Mouse (Mus musculus): Measurements from ENCODE around the gene Gm1113.

Gene Gm1113

DNA sequence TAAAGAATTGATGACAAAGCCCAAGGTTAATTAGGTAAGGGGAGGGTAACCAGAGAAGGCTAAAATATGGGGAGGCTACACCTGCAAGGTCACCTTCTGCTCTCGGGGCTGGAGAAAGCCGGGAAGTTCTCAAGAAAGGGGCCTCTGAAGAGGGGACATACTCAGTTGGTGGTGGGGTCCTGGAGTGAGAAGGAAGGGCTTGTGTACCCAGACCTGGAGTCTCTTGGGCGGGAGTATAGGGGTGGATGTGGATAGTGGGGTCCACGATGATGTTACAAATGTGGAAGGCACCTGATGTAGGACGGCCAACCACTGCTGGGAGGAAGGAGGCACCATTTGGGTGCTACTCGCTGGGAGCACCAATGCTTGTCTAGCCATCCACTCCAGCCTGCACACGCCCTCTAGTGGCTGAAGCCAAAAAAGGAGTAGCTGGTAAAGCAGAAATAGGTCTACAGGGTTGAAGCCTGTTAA lies 5.9 kb upstream of the Gm1113 start:
- peak; percentile 79 for DNase-seq

DNA sequence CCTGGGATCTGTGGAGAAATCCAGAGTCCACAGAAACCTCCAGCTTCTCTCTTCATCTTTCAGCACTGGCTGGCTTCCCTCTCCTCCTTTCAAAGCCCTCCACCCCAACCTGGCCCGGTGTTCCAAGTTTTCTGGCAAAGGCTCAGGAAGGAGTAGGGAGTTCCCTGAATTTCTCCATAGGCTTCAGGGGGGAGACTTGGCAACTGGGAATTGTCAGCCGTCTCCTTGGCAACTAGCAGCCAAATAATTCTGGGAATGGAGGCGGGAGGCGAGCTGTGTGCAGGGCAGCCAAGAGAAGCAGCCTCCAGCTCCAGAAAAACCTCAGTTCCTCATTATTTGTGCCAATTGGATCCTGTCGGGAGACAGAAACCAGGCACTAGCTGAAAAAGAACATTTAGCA lies 5.5 kb upstream of the Gm1113 start:
- peak; percentile 29 for DNase-seq

DNA sequence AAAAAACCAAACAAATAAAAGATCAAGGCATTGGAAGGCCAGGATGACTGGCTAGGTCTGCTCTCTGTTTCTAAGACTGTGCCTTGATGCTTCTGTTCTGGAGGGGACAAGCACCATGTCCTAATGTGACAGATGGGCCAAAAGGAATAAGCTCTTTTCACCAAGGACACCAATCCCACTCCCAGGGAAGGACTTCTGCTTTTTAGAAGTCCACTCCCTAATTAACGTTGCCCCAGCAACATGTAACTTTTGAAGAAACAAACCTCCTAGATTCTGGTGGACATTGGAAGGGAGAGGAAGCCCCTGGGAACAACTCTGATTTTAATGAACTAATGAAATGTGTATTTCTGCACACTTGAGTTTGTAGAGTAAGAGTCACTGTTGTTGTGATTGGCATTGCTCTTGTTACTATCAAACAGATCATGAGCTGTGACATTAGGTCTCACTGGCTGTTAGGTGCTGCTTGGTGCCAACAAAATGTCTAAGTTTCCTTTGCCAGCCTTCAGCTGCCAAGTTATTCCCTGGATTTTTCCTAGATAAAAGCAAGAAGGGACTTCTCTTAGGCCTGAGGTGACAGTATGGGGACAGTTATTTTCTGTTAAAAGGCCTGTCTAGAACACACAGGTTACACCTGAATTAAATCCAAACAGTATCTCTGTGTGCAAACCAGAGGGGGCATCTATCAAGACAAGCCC lies 4.9 kb upstream of the Gm1113 start:
- no peak for DNase-seq

DNA sequence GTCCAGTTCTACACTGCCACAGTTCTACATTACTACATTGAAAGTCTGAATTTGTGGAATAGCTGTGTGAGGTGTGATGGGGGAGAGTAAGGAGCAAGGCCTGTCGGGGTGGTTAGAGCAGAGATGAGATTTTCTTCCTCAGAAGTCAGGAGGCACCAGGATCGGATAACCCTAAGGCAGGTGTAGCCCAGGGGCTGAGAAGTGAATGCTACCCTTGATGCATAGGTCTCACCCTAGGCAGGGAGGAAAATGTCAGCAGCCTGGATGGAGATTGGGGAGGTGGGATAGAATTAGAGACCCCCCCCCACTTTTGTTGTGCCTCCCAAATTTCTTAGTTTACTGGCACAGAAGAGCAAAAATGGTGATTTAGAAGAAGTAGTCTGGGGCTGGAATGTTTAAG lies 4.2 kb upstream of the Gm1113 start:
- no peak for DNase-seq

DNA sequence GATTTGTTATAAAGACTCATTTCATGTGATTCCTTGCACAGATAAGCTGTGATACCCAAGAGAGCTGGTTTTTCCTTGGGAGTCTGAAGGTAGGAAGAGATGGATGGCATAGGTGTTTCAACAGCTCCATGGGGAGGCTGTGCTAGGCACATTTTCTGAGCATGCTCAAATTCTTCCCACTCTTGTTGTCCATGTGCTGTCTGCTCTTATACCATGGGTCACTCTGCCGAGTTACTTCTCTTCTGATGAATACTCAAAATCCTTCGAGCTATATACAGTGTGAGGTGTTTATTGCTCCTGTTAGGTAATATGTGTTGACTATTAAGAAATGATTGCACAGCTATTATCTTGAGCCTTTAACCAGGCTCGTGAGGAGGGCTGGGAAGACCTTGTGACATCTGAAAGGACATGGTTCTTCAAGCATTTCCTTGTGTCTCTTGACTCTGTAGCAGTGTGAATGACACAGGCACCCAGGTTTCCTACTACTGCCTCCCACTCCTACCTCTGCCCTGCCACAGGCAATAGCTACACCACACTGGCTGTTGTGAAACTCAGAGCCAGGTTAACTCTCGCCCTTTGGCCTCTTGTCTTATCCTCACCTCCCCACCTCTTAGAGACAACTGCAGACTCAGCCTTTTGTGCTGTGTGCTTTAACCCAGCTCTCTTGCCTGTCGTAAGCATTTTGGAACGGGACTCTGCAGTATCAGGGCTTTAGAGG lies 2.7 kb upstream of the Gm1113 start:
- no peak for DNase-seq

DNA sequence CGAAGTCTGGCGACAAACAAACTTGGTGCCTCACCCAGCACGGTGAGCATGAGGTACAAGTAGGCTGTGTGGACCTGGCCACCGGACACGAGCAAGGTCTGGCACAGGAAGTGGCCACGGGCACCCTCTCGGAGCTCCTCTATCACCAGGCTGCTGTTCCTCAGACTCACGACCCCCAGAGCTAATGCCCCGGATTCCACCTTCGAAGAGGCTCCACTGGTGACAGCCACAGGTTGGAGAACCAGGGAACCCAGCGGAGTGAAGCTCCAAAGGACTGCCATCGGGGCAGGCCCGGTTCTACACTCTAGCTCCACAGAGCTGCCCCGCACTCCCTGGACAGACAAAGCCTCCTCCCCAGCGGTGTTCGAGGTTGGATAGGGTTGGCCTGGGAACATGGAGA lies 1.4 kb downstream of the Gm1113 start:
- DNase-seq, result no peak

DNA sequence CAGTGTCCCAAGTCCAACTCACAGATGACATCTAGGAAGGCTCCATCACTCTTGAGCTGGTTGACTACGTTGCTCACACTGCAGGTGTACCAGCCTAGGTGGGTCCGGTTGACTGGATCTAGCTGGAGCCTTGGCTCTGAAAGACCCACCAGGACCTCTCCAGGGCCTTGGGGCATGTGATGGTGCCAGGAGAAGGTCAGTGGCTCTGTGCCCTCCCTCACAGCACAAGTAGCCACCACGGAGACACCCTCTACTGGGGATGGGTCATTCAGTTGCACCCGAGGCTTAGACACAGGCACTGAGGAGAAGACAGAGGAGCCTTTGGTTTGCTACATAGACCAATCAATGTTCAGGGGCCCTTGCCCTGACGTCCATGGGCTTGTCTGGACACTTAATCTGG lies 1.9 kb downstream of the Gm1113 start:
- no peak for DNase-seq

DNA sequence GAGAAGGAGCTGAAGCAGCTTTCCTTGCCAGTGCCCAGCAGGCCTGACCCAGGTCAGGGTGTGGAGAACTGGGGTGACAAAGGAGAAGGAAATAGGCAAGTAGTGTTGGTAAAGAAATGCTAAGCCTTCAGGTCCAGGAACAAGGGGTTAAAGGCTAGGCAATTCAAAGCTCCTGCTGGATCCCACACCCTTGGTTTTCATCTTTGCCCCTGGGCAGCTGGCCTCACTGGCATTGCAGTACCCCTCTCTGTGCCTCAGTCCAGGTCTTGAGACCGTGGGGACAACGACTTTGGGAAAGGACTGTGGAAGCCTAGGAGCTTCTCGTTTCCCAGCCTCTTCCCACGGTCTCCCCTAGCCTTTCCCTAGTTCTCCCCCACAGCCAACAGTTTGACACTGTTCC lies 4.2 kb downstream of the Gm1113 start:
- DNase-seq, result no peak

DNA sequence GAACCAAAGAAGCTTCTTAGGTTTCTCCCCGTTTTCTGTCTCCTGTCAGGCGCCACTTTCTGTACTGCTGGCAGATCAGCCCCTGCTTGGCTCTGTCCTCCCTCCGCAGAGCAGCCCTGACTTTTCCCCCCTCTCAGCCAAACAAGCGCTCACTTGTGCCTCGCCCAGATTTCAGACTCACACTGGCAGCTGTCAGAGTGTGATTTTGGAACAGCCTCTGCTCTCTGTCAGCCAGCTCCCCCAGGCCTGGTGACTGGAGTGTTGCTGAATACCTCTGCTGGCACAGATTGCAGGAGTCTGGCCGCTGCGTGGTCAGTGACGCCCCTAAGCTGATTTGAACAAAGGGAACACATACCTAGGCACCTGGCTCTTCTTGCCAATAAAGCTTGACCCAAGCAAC lies 9.8 kb downstream of the Gm1113 start:
- DNase-seq, result no peak

DNA sequence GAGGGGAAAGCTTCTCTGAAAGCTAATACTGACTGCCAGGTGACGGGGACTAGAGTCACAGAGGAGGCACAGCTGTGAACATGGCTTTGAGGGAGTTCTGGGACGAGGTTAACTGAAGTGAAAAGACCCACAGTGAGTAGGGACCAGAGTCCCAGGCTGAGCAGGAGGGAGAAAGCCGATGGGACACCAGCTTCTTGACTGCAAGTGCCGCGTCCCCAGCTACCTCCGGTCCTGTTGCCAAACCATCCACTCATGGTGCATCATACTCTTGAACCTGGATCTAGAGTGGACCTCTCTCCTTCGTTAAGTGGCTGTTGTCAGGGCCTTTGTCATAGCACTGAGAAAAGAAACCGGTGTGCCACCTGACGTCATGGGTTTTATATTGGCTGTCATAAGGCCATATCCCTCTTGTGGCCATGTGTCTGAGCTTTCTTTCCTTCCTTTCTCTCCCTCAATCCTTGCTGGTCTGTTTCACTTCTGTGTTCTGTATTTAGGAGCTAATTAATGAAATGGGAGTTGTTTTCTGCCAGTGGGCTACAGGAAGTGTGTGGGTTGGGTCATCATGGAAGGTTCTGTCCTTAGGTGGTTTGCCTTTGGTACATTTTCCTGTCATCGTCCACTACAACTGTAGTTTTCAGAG lies 15.6 kb downstream of the Gm1113 start:
- no peak for DNase-seq

DNA sequence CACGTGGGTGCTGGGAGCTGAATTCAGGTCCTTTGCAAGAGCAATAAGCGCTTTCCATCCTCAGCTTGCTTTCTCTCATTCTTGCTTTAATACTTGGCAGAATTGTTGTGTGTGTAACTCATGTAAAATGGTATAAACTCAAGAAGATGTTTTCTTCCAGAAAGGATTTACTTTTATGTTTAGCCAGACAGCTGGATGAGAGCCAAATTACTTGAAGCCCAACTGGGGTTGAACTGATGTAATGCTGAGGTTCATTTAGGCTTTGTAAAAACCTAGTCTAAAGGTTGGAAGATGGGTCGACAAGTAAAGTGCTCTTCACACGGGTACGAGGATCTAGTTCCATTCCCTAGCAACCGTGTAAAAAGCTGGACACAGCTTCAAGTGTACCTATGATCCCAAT lies 18.1 kb downstream of the Gm1113 start:
- no peak for DNase-seq

DNA sequence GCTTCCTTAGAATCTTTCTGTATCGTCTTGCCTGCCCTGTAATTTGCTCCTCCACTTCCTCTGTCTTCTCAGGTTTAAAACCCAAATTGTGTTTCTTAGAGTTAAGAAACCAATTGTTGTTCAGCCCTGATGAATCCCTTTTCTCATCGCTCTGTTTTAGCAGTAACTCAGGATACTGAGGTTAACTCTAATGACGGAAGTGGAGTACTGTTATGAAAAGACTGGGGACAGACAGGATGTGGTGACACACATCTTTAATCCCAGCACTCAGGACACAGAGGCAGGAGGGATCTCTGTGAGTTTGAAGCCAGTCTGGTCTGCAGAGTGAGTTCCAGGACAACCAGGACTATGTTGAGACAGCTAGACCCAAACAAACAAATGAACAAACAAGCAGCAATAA lies 22.6 kb downstream of the Gm1113 start:
- DNase-seq, result no peak

DNA sequence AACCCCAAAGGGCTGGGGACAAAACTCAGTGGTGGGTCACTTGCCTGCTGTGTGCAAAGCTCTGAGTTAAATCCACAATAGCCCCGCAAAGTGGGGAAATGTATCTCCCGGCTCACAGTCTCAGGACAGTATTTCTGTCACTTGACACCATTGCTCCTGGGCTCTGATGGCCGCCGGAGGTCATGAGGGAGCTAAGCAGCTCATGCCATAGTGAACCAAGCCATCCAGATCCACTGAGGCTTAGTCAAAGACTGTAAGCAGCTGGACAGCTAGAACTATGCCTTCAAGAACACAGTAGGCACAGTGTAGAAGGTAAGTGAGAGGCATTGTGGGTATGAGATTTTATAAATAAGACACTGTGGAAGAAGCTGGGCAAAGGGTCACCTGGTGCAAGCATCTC lies 23.1 kb downstream of the Gm1113 start:
- no peak for DNase-seq

DNA sequence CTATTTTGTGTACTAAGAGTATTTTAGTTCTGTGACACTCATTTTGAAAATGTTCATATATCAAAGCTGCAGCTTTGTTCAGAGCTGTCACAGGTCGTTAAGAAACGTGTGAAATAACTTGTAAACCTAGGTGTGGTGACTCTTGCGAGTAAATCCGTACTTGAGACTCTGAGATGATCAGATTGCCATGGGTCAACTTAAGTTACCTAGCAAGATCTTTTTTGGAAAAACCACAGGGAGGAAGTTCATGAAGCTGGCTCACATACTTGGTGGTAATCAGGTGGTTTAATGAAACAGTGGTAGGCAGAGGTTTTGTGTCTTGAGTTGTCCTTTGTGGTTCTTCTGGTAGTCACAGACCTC lies 24.4 kb downstream of the Gm1113 start:
- no peak for DNase-seq

DNA sequence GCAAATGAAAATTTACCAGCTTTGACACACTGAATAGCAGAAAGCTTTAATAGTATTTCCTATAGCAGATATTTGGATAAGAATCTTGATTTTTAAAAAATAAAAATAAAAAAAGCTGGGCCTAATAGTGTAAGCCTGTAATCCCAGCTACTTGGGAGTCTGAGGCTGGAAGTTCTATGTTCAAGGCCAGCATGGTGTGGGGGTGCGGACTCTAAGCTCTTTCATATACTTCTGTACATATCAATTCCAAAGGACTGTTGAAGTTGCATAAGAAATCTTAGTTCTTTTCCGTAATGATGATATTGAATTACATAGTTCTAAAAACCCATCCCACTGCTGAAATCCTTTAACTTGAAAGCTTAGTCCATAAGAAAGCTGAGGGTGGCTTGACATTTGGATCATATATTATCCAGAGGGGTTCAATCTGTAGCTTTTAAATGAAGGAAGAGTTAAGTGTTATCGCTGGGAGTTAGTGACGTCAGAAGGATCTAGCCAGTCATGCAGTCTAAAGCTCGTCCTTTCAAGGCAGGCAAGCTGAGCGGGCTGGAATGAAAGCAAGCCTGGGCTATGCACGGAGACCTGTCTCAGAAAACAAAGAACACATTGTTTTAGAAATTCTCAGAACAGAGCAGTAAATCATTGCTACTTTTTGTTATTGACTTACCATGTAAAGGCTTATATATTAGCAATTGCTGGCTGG lies 24.9 kb downstream of the Gm1113 start:
- no peak for DNase-seq

DNA sequence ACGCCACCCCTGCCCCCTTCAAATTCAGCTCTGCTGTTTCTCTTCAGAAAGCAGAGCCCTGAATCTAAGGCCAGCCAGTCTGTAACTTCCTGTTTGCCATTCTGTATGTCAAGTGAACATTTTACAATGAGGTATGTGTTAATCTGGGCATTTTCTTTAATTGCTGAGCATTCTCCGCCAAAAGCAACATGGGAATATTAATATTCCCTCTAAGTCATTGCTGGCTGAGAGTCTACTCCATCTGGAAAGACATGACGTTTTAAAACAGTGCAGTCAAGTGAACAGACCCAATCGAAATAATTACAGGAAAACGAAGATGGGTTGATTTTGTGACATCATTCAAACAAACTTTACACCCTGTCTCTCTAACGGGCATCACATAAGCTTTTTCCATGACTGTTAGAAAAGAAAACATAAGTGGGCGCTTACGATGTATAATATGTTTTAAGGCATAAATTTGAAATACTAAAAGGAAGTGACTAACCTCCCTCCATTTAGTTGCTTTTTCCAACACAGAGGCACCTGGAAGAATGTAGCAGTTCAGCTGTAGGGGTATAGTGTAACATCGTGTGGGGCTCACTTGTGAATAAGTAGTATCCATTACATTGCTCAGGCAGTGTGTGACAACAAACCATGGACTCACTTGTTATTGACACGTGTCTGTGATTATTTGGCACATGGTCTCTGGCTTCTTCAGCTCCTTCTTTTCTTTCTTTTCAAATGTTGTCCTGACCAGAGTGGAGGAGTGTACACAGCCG lies 26.8 kb downstream of the Gm1113 start:
- DNase-seq, result no peak

DNA sequence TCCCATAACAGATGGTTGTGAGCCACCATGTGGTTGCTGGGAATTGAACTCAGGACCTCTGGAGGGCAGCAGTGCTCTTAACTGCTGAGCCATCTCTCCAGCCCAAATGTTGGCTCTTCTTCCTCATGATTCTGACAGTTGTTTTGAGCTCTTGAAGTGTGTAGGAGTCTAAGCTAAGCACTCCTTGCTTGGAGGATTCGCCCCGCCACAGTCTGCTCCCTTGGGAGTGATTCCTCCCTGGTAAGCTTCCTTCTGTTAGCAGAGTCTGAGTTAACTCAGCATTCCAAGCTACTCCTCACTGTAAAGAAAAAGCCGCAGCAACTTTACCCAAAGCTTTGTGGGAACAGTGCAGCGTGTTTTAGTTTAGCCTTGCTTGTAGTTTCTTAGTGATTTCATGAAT lies 29.6 kb downstream of the Gm1113 start:
- DNase-seq, result no peak

DNA sequence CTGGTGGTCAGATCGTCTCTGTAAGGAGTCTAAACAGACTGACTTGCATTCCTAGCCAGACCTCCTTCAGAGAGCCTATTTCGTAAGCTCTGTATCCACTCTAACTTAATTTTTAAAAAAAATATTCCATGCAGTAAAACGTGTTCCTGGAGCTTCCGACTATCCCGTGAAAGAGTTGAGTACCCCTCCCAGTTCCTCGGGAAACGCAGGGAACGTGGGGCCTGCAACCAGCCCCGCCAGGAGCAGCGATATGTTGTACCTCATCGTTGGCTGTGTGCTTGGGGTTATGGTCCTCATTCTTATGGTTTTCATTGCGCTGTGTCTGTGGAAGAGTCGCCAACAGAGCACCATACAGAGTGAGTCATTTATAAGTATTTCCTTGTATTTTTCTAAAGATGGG lies 31.5 kb downstream of the Gm1113 start:
- no peak for DNase-seq

DNA sequence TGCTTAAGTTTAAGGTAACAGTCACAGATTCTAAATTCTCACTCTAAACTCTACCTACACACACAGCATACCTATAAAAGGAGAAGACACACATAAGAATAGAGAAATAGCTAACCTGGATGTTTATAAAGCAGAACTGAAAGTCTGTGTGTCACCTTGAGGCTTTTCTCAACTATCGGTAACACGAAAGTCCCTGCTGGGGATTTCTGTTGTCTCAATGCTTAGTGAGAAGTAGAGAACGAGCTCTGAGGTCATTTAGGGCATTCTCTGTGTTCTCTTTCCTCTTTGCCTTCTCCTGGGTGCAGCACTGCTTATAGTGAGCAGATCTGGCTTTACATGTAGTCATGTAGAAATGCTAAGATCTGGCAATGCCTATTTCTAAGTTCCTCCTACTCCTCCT lies 34.1 kb downstream of the Gm1113 start:
- no peak for DNase-seq

DNA sequence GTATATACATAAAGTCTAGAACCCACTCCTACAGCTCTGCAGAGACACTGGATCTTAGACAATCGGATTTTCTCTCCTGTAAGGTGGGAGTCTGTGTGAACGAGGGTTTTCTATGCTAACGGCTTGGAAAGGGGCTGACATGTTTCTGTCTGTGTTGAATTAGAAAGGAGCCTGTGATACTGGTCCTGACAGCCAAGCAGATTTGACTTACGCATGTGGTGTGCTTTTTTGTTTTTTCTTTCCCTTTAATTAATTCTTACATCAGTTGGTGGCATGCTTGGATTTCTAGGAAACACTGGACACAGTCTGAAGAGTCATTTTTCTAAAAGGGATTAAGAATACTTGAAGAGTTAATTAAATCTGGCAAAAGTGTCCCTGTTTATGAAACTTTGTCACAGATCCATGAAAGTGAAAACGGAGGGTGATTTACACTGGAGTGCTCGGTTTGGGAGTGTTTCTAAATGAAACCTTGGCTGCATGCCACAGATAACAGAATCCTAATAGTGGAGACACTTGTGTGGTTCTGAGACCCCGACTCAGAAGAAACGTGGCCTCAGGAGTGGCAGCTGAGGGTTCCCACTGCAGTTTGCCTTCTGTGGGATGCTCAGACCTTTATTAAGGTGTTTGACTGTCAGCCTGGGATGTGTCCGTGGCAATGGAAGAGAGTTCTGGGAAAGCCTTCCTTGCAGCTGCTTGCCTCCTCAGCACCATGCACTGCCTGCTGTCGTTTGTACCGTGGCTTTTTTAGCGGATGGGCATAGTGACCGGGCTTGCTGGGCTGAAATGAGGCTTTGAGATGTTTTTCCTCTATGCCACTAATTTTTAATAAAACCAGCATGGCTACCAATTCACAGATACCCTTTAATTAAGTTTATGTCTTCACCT lies 35.8 kb downstream of the Gm1113 start:
- DNase-seq, result no peak

DNA sequence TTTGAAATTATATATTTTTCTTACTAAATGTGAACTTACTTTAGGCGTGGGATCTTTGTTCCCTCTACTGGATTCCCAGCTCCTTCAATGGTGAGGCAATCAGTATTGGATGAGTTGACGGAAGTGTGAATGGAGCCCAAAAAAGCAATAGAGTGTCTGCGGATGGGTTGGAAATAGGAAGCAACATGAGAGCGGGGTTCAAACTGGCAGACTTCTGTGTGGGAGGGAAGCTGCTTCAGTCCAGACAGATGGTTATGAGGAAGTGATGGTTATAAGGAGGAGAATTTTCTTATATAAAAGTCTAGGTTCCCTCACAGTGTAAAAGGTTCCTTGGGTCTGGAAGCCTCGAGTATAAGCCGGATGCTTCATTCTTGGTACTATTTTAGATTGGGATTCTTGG lies 38.6 kb downstream of the Gm1113 start:
- no peak for DNase-seq

DNA sequence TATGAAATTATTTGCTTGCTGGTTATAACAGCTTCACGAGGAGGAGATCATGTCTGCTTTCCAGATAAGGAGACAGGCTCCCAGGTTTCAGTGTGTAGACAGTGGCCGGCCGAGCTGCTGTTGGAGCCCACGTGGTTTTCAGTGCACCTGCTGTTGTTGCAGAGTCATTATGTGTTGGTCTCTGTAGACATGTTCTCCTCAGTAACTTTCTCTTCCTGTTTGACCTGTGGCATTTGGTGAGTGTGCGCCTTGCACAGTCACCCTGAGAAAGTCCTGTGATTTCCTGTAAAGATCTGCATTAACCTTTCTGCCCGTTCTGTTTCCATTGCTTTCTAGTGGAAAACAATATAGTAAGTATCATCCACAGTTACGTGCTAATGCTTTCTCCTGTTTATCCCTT lies 42.7 kb downstream of the Gm1113 start:
- no peak for DNase-seq

Measured in cerebellum, adult 8-10 months (tissue).